Mouse (Mus musculus): ENCODE data around the gene Baiap2l1. TPM values are rescaled to one million over a fixed set of nuclear protein-coding genes. Genes with fewer than 3 reads are reported as not detected.

Gene Baiap2l1
- polyA plus RNA-seq, 1 experiment from 2014 or later: 14.8 TPM

DNA sequence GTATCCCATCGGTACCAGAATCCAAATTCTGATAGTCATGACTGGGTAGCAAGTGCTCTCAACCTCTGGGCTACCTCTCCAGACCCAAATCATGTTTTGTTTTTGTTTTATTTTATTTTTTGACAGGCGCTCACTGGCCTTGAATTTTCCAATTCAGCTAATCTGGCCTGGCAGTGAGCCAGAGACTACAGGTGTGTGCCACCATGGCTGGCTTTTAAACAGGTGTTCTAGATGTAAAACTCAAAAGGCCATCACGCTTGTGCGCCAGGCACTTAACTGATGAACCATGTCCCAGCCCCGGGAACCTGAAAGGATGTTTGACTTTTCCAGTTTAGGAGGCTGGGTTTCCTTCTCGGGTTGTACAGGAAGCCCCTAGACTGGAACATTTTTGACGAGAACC, 111.2 kb downstream of the Baiap2l1 start:
- H3K27me3 ChIP-seq (ENCODE audit: insufficient read depth, low read length): no peaks in the 10 kb centered on the region
- no peak overlapping the region for H3K4me3 ChIP-seq (ENCODE audit: low read length)
- H3K4me2 ChIP-seq (replicated peaks; ENCODE audit: low read depth, low read length): no peak overlapping the region
- peaks cover 9% of the 10 kb centered on the region for H3K4me1 ChIP-seq (ENCODE audit: insufficient read depth, low read length)
- H3K9me3 ChIP-seq (ENCODE audit: low read length): peaks cover 6% of the 10 kb centered on the region; the same call in 1 of the 2 replicates
- no peak overlapping the region for H3K9ac ChIP-seq (replicated peaks; ENCODE audit: low read length)
- ATAC-seq (ENCODE audit: low FRiP score, low TSS enrichment): no peak
- no peak overlapping the region; the same call in 1 of the 2 replicates for H3K27ac ChIP-seq (ENCODE audit: low read length)
- 0 out of 2 replicates have a peak, but pooled peaks cover 3% of the 10 kb centered on the region for H3K36me3 ChIP-seq (ENCODE audit: insufficient read depth, low read length)
- 45% methylated on average over 7 of the region's 7 CpGs for WGBS

GRCm38 (mm10) chr5:144245592-144245991, 112.3 kb downstream of the Baiap2l1 start:
- H3K36me3 ChIP-seq (ENCODE audit: insufficient read depth, low read length): 0 out of 2 replicates have a peak, but pooled peaks cover 3% of the 10 kb centered on the region
- ATAC-seq (ENCODE audit: low FRiP score, low TSS enrichment): no peak
- no peak overlapping the region for H3K4me3 ChIP-seq (ENCODE audit: low read length)
- H3K9me3 ChIP-seq (ENCODE audit: low read length): peaks cover 6% of the 10 kb centered on the region; the same call in 1 of the 2 replicates
- no peak overlapping the region for H3K27ac ChIP-seq (ENCODE audit: low read length)
- H3K27me3 ChIP-seq (ENCODE audit: insufficient read depth, low read length): no peaks in the 10 kb centered on the region
- no peak overlapping the region for H3K4me2 ChIP-seq (replicated peaks; ENCODE audit: low read depth, low read length)
- peaks cover 9% of the 10 kb centered on the region for H3K4me1 ChIP-seq (ENCODE audit: insufficient read depth, low read length)
- no peak overlapping the region for H3K9ac ChIP-seq (replicated peaks; ENCODE audit: low read length)
- 91% methylated on average over 2 of the region's 2 CpGs for WGBS

GRCm38 (mm10) chr5:144243901-144244487, 113.9 kb downstream of the Baiap2l1 start, which contains the start of gene Bri3:
Gene Bri3, plus strand, starts transcription at chr5:144244437.
- 84% methylated on average over 7 of the region's 7 CpGs for WGBS
- no peak within 1 kb of the TSS for H3K4me2 ChIP-seq (replicated peaks; ENCODE audit: low read depth, low read length)

GRCm38 (mm10) chr5:144238969-144239368, 118.9 kb downstream of the Baiap2l1 start:
- WGBS: 88% methylated on average over 1 of the region's 1 CpGs
- no peak for ATAC-seq (ENCODE audit: low FRiP score, low TSS enrichment)
- Histone ChIP-seq H3K4me1 (ENCODE audit: insufficient read depth, low read length) (no peaks in the 10 kb centered on the region), H3K9me3 (ENCODE audit: low read length) (no peaks in the 10 kb centered on the region; the same call in 1 of the 2 replicates), H3K9ac (replicated peaks; ENCODE audit: low read length) (no peak overlapping the region), H3K4me3 (ENCODE audit: low read length) (no peak overlapping the region), H3K4me2 (replicated peaks; ENCODE audit: low read depth, low read length) (no peak overlapping the region), H3K27me3 (ENCODE audit: insufficient read depth, low read length) (no peaks in the 10 kb centered on the region), H3K27ac (ENCODE audit: low read length) (no peak overlapping the region), H3K36me3 (ENCODE audit: insufficient read depth, low read length) (no peaks in the 10 kb centered on the region)

More at GRCm38 (mm10) chr5:144243901-144244487, 113.9 kb downstream of the Baiap2l1 start, which contains the start of gene Bri3:
- H3K27ac ChIP-seq (ENCODE audit: low read length): no peak within 1 kb of the TSS
- peaks cover 9% of the 10 kb centered on the region for H3K4me1 ChIP-seq (ENCODE audit: insufficient read depth, low read length)
- no peaks in the 10 kb centered on the region for H3K36me3 ChIP-seq (ENCODE audit: insufficient read depth, low read length)
- no peak for ATAC-seq (ENCODE audit: low FRiP score, low TSS enrichment)
- no peak within 1 kb of the TSS for H3K9ac ChIP-seq (replicated peaks; ENCODE audit: low read length)
- H3K9me3 ChIP-seq (ENCODE audit: low read length): no peaks in the 10 kb centered on the region
- no peaks in the 10 kb centered on the region for H3K27me3 ChIP-seq (ENCODE audit: insufficient read depth, low read length)
- H3K4me3 ChIP-seq (ENCODE audit: low read length): no peak within 1 kb of the TSS

- H3K27me3 ChIP-seq (ENCODE audit: insufficient read depth, low read length): no peaks in the 10 kb centered on the region
- H3K4me3 ChIP-seq (ENCODE audit: low read length): no peak overlapping the region
- ATAC-seq (ENCODE audit: low FRiP score, low TSS enrichment): no peak
- H3K9ac ChIP-seq (replicated peaks; ENCODE audit: low read length): no peak overlapping the region
- 85% methylated on average over 7 of the region's 7 CpGs for whole genome bisulfite sequencing
- no peaks in the 10 kb centered on the region for H3K36me3 ChIP-seq (ENCODE audit: insufficient read depth, low read length)
- no peak overlapping the region for H3K27ac ChIP-seq (ENCODE audit: low read length)
- H3K4me1 ChIP-seq (ENCODE audit: insufficient read depth, low read length): no peaks in the 10 kb centered on the region
- H3K4me2 ChIP-seq (replicated peaks; ENCODE audit: low read depth, low read length): no peak overlapping the region
- H3K9me3 ChIP-seq (ENCODE audit: low read length): no peaks in the 10 kb centered on the region; the same call in 1 of the 2 replicates
Measured at GRCm38 (mm10) chr5:144234714-144235113, 123.2 kb downstream of the Baiap2l1 start.

- no peaks in the 10 kb centered on the region; the same call in 1 of the 2 replicates for H3K9me3 ChIP-seq (ENCODE audit: low read length)
- H3K4me1 ChIP-seq (ENCODE audit: insufficient read depth, low read length): no peaks in the 10 kb centered on the region
- no peak overlapping the region for H3K4me3 ChIP-seq (ENCODE audit: low read length)
- H3K27ac ChIP-seq (ENCODE audit: low read length): no peak overlapping the region
- no peak for ATAC-seq (ENCODE audit: low FRiP score, low TSS enrichment)
- H3K9ac ChIP-seq (replicated peaks; ENCODE audit: low read length): no peak overlapping the region
- H3K27me3 ChIP-seq (ENCODE audit: insufficient read depth, low read length): no peaks in the 10 kb centered on the region
- no peak overlapping the region for H3K4me2 ChIP-seq (replicated peaks; ENCODE audit: low read depth, low read length)
- 83% methylated on average over 6 of the region's 6 CpGs for WGBS
- H3K36me3 ChIP-seq (ENCODE audit: insufficient read depth, low read length): no peaks in the 10 kb centered on the region
Measured at GRCm38 (mm10) chr5:144234222-144234621, 123.7 kb downstream of the Baiap2l1 start.

DNA sequence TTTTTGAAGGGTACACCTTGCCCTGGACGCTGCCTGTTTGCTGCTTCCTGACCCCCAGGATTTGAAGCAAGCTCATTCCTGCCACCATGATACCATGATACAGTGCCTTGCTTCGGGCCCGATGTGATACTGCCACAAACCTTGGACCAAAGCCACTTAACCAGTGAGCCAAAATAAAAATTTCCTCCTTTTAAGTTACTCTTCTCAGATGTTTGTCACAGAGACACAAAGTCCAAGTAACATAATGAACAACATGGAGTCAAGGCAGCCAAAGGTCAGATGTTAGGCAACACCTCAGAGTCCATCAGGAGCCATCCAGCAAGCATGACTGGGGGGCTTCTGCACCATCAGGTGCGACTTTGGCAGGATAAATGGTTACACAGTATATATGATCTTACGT, 125.4 kb downstream of the Baiap2l1 start:
- H3K4me1 ChIP-seq (ENCODE audit: insufficient read depth, low read length): no peaks in the 10 kb centered on the region
- WGBS: 91% methylated on average over 5 of the region's 5 CpGs
- no peaks in the 10 kb centered on the region; the same call in 1 of the 2 replicates for H3K9me3 ChIP-seq (ENCODE audit: low read length)
- no peaks in the 10 kb centered on the region for H3K27me3 ChIP-seq (ENCODE audit: insufficient read depth, low read length)
- no peaks in the 10 kb centered on the region for H3K36me3 ChIP-seq (ENCODE audit: insufficient read depth, low read length)
- H3K4me2 ChIP-seq (replicated peaks; ENCODE audit: low read depth, low read length): no peak overlapping the region
- no peak for ATAC-seq (ENCODE audit: low FRiP score, low TSS enrichment)
- H3K4me3 ChIP-seq (ENCODE audit: low read length): no peak overlapping the region
- no peak overlapping the region for H3K27ac ChIP-seq (ENCODE audit: low read length)
- H3K9ac ChIP-seq (replicated peaks; ENCODE audit: low read length): no peak overlapping the region

DNA sequence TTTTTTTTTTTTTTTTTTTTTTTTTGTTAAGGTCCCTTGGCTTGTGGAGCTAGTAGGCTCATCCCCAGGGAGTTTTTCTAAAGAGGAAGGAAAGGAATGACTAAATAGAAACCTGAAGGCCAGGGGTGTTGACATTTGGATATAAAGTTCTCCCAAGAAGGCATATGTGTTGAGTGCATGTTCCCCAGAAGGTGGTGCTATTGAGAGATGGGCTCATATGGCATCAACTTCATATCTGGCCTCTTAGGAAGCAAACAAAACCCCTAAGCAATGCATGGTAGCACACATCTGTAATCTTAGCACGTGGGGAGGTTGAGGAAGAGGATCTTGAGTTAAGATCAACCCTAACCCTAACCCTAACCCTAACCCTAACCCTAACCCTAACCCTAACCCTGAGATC, 126.5 kb downstream of the Baiap2l1 start:
- Histone ChIP-seq H3K36me3 (ENCODE audit: insufficient read depth, low read length) (no peaks in the 10 kb centered on the region), H3K4me2 (replicated peaks; ENCODE audit: low read depth, low read length) (no peak overlapping the region), H3K9me3 (ENCODE audit: low read length) (no peaks in the 10 kb centered on the region; the same call in 1 of the 2 replicates), H3K27me3 (ENCODE audit: insufficient read depth, low read length) (no peaks in the 10 kb centered on the region), H3K4me1 (ENCODE audit: insufficient read depth, low read length) (no peaks in the 10 kb centered on the region), H3K9ac (replicated peaks; ENCODE audit: low read length) (no peak overlapping the region), H3K4me3 (ENCODE audit: low read length) (no peak overlapping the region), H3K27ac (ENCODE audit: low read length) (no peak overlapping the region)
- 75% methylated on average over 1 of the region's 1 CpGs for WGBS
- ATAC-seq (ENCODE audit: low FRiP score, low TSS enrichment): no peak

- H3K9ac ChIP-seq (replicated peaks; ENCODE audit: low read length): no peak overlapping the region
- H3K36me3 ChIP-seq (ENCODE audit: insufficient read depth, low read length): no peaks in the 10 kb centered on the region
- no peak overlapping the region for H3K27ac ChIP-seq (ENCODE audit: low read length)
- no peak overlapping the region for H3K4me2 ChIP-seq (replicated peaks; ENCODE audit: low read depth, low read length)
- H3K4me1 ChIP-seq (ENCODE audit: insufficient read depth, low read length): no peaks in the 10 kb centered on the region
- ATAC-seq (ENCODE audit: low FRiP score, low TSS enrichment): no peak
- no peaks in the 10 kb centered on the region for H3K27me3 ChIP-seq (ENCODE audit: insufficient read depth, low read length)
- no peaks in the 10 kb centered on the region; the same call in 1 of the 2 replicates for H3K9me3 ChIP-seq (ENCODE audit: low read length)
- 87% methylated on average over 7 of the region's 7 CpGs for WGBS
- H3K4me3 ChIP-seq (ENCODE audit: low read length): no peak overlapping the region
Measured at GRCm38 (mm10) chr5:144230216-144230615, 127.7 kb downstream of the Baiap2l1 start.

GRCm38 (mm10) chr5:144226220-144226619, 131.7 kb downstream of the Baiap2l1 start:
- no peak overlapping the region for H3K4me2 ChIP-seq (replicated peaks; ENCODE audit: low read depth, low read length)
- 28% methylated on average over 11 of the region's 11 CpGs for WGBS
- H3K27ac ChIP-seq (ENCODE audit: low read length): no peak overlapping the region
- no peaks in the 10 kb centered on the region for H3K36me3 ChIP-seq (ENCODE audit: insufficient read depth, low read length)
- H3K27me3 ChIP-seq (ENCODE audit: insufficient read depth, low read length): no peaks in the 10 kb centered on the region
- H3K9me3 ChIP-seq (ENCODE audit: low read length): no peaks in the 10 kb centered on the region
- H3K9ac ChIP-seq (replicated peaks; ENCODE audit: low read length): no peak overlapping the region
- peaks cover 19% of the 10 kb centered on the region for H3K4me1 ChIP-seq (ENCODE audit: insufficient read depth, low read length)
- ATAC-seq (ENCODE audit: low FRiP score, low TSS enrichment): no peak
- H3K4me3 ChIP-seq (ENCODE audit: low read length): no peak overlapping the region
